Mouse (Mus musculus): Measurements from ENCODE around the gene Cysltr2.

DNA sequence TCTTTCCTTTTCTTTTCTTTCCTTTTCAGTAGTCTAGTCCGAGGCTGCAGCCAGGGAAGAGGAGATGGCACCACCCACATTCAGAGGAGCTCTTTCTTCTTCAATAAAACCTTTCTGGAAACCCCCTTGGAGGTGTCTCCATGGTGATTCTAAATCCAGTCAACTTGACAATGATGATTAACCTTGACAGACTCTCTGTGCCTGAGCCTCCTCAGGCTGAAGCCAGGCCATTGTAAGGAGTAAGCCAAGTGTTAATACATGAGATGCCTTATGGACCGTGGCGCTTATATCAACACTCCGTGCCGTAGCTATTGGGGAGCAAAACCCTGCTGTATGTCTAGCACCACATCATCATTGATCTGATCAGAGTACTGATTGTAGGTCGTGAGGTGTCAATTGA is 50.8 kb downstream of the Cysltr2 start:
- TF ChIP-seq POLR2A (IDR thresholded peaks at IDR 0.05; ENCODE audit: low read depth, low read length), result no peak
- no peak for TF ChIP-seq CTCF (IDR thresholded peaks at IDR 0.05; ENCODE audit: extremely low read depth, insufficient read length, insufficient replicate concordance, low read depth, low read length)

All from small intestine, adult 2 months (tissue).